Mouse (Mus musculus): ENCODE data around the gene Rnaseh2a. TPM values are rescaled to one million over a fixed set of nuclear protein-coding genes. Genes with fewer than 3 reads are reported as not detected.

Rnaseh2a gene
- polyA plus RNA-seq, 1 experiment from 2014 or later = 114 TPM

DNA sequence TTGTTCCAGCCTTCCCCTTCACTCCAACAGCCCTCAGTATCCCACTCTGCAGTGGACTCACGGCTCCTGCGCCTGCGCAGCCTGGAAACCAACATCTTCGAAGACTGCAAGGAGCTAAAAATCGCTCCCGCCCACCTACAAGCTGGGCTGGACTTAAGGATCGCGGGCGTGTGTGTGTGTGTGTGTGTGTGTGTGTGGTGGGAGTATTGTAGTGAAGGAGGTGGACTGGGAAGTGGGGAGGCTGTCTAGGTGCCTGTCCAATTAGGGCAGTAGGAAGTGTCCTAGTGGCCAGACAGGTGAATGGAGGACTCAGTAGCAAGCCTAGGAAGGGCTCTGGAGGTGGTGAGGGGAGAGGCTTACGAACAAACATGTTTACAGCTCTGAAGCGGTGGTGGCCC lies 24.3 kb downstream of the Rnaseh2a start:
- no peaks in the 10 kb centered on the region for H3K36me3 ChIP-seq (ENCODE audit: control insufficient read depth, insufficient read depth, low read length)
- no peaks in the 10 kb centered on the region for H3K9me3 ChIP-seq (ENCODE audit: control insufficient read depth, low read length)
- peaks cover 44% of the 10 kb centered on the region for H3K27me3 ChIP-seq (ENCODE audit: control insufficient read depth, insufficient read depth, low read depth, low read length)
- ATAC-seq (ENCODE audit: low read depth) = 0 out of 2 replicates have a peak, but pooled peaks have one; percentile 13
- H3K4me1 ChIP-seq (replicated peaks; ENCODE audit: control insufficient read depth, insufficient read depth, low read length) = peaks cover 10% of the 10 kb centered on the region; the same call in 1 of the 2 replicates
- H3K4me2 ChIP-seq (ENCODE audit: low read depth, low read length) = no peak overlapping the region
- H3K9ac ChIP-seq (ENCODE audit: low read length) = no peak overlapping the region
- WGBS = 4% methylated on average over 11 of the region's 11 CpGs
- no peak overlapping the region for H3K4me3 ChIP-seq (ENCODE audit: low read length)
- H3K27ac ChIP-seq (ENCODE audit: low read length) = no peak overlapping the region

- Histone ChIP-seq H3K27me3 (ENCODE audit: control insufficient read depth, insufficient read depth, low read depth, low read length) (peaks cover 44% of the 10 kb centered on the region), H3K9me3 (ENCODE audit: control insufficient read depth, low read length) (no peaks in the 10 kb centered on the region), H3K4me3 (ENCODE audit: low read length) (no peak overlapping the region), H3K36me3 (ENCODE audit: control insufficient read depth, insufficient read depth, low read length) (no peaks in the 10 kb centered on the region), H3K4me1 (replicated peaks; ENCODE audit: control insufficient read depth, insufficient read depth, low read length) (peaks cover 10% of the 10 kb centered on the region; the same call in 1 of the 2 replicates), H3K27ac (ENCODE audit: low read length) (no peak overlapping the region), H3K4me2 (ENCODE audit: low read depth, low read length) (no peak overlapping the region), H3K9ac (ENCODE audit: low read length) (no peak overlapping the region)
- ATAC-seq (ENCODE audit: low read depth) = 0 out of 2 replicates have a peak, but pooled peaks have one; percentile 41
- WGBS = 4% methylated on average over 26 of the region's 26 CpGs
Measured at GRCm38 (mm10) chr8:84944478-84945160, 24.9 kb downstream of the Rnaseh2a start.

GRCm38 (mm10) chr8:84943699-84944098 lies 25.9 kb downstream of the Rnaseh2a start:
- Histone ChIP-seq H3K9me3 (ENCODE audit: control insufficient read depth, low read length) (no peaks in the 10 kb centered on the region), H3K4me2 (ENCODE audit: low read depth, low read length) (no peak overlapping the region), H3K27me3 (ENCODE audit: control insufficient read depth, insufficient read depth, low read depth, low read length) (peaks cover 45% of the 10 kb centered on the region), H3K4me3 (ENCODE audit: low read length) (no peak overlapping the region), H3K27ac (ENCODE audit: low read length) (no peak overlapping the region), H3K36me3 (ENCODE audit: control insufficient read depth, insufficient read depth, low read length) (no peaks in the 10 kb centered on the region), H3K9ac (ENCODE audit: low read length) (no peak overlapping the region), H3K4me1 (replicated peaks; ENCODE audit: control insufficient read depth, insufficient read depth, low read length) (peaks cover 10% of the 10 kb centered on the region; the same call in 1 of the 2 replicates)
- WGBS = 13% methylated on average over 4 of the region's 4 CpGs
- no peak for ATAC-seq (ENCODE audit: low read depth)

GRCm38 (mm10) chr8:84937620-84938485 lies 31.7 kb downstream of the Rnaseh2a start:
- no peaks in the 10 kb centered on the region for H3K36me3 ChIP-seq (ENCODE audit: control insufficient read depth, insufficient read depth, low read length)
- peaks cover 52% of the 10 kb centered on the region for H3K27me3 ChIP-seq (ENCODE audit: control insufficient read depth, insufficient read depth, low read depth, low read length)
- H3K27ac ChIP-seq (ENCODE audit: low read length) = no peak overlapping the region
- 63% methylated on average over 13 of the region's 13 CpGs for WGBS
- no peak overlapping the region for H3K4me2 ChIP-seq (ENCODE audit: low read depth, low read length)
- no peaks in the 10 kb centered on the region for H3K9me3 ChIP-seq (ENCODE audit: control insufficient read depth, low read length)
- ATAC-seq (ENCODE audit: low read depth) = no peak
- H3K4me3 ChIP-seq (ENCODE audit: low read length) = peak overlapping the region; percentile 41; the same call in 1 of the 2 replicates
- H3K9ac ChIP-seq (ENCODE audit: low read length) = no peak overlapping the region
- H3K4me1 ChIP-seq (replicated peaks; ENCODE audit: control insufficient read depth, insufficient read depth, low read length) = peaks cover 4% of the 10 kb centered on the region

DNA sequence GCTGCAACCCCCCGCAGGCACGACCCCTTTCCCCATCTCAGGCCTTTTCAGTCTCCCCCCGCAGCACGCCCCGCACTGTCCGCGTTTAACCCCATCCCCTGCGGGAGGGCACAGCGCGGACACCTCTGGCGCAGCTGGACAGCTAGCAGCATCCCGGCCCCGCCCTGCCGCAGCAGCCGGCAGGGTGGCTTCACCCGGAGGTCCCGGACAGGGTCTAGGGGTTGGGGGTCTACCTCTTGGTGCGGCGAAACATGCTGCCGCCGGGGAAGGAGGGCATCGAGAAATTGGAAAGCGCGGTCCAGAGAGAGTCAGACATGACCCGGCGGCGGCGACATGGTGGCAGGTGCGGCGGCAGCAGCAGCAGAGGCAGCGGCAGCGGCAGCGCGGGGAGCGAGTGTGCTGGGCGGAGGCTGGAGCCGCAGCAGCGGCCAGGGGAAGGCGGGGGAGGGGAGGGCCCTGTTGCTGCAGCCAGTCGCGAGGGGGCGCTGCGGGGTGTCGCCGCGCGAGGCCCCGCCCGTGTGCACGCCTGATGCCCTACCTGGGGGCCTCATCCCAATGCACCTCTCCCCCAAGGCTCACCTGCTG lies 32.5 kb downstream of the Rnaseh2a start, which contains the start of gene Mast1:
Mast1 (minus strand) TSS at position 398 of the 585 bp plus-strand sequence.
- H3K4me3 ChIP-seq (ENCODE audit: low read length) = peak within 1 kb of the TSS; percentile 41
- peak; percentile 51; the same call in 1 of the 2 replicates for ATAC-seq (ENCODE audit: low read depth)
- no peaks in the 10 kb centered on the region for H3K9me3 ChIP-seq (ENCODE audit: control insufficient read depth, low read length)
- H3K27me3 ChIP-seq (ENCODE audit: control insufficient read depth, insufficient read depth, low read depth, low read length) = peaks cover 52% of the 10 kb centered on the region
- peak within 1 kb of the TSS; percentile 1; the same call in 1 of the 2 replicates for H3K9ac ChIP-seq (ENCODE audit: low read length)
- WGBS = under 1% methylated on average over 46 of the region's 50 CpGs
- peak within 1 kb of the TSS; percentile 66 for H3K4me2 ChIP-seq (ENCODE audit: low read depth, low read length)
- no peaks in the 10 kb centered on the region for H3K36me3 ChIP-seq (ENCODE audit: control insufficient read depth, insufficient read depth, low read length)
- peaks cover 4% of the 10 kb centered on the region for H3K4me1 ChIP-seq (replicated peaks; ENCODE audit: control insufficient read depth, insufficient read depth, low read length)
- H3K27ac ChIP-seq (ENCODE audit: low read length) = no peak within 1 kb of the TSS

DNA sequence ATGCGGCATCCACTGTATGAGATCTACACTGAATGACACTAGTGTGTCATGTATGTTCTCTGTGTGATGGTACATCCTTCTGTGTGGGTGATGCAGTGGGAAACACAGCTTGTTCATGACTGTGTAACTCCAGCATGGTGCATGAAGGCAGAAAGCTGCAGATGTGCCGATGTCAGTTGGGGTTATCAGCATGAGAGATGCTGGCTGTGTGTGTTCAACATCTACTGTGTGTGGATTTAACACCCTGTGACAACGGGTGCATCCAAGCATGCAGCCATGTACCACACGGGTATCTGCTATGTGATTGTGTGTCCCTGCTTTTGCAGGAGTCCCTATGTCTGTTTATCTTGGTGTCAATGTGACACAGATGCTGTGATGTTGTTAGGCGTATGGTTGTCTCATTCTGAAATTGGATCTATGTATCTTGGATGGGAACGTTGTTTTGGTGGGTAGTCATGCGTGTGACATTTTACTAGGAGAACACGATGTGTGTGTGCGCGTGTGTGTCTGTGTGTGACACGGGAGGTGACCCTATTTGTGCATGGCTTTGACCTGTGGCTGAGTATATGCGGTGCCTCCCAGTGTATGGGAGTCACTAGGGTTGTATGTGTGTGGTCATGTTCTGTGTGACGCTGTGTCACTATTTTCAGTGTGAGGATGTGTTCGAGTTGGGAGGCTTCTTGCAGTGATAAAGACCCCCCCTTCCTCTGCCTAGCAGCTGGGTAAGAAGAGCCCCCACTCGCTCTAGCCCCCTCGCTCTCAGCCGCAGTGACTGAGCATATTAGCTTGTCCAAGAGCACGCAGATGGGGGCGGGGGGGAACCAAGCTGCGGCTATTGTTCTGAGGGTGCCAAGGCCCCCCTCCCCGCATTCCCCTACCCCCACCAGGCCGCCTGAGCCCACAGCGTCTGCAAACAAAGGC lies 33.3 kb downstream of the Rnaseh2a start:
- ATAC-seq (ENCODE audit: low read depth) = no peak
- Histone ChIP-seq H3K27me3 (ENCODE audit: control insufficient read depth, insufficient read depth, low read depth, low read length) (peaks cover 53% of the 10 kb centered on the region), H3K4me1 (replicated peaks; ENCODE audit: control insufficient read depth, insufficient read depth, low read length) (peaks cover 4% of the 10 kb centered on the region), H3K36me3 (ENCODE audit: control insufficient read depth, insufficient read depth, low read length) (no peaks in the 10 kb centered on the region), H3K4me3 (ENCODE audit: low read length) (peak overlapping the region; percentile 41), H3K4me2 (ENCODE audit: low read depth, low read length) (peak overlapping the region; percentile 66), H3K9ac (ENCODE audit: low read length) (0 out of 2 replicates have a peak overlapping the region, but pooled peaks have one; percentile 1), H3K9me3 (ENCODE audit: control insufficient read depth, low read length) (no peaks in the 10 kb centered on the region), H3K27ac (ENCODE audit: low read length) (no peak overlapping the region)
- 20% methylated on average over 23 of the region's 23 CpGs for WGBS

GRCm38 (mm10) chr8:84935489-84935888 lies 34.1 kb downstream of the Rnaseh2a start:
- H3K4me2 ChIP-seq (ENCODE audit: low read depth, low read length) = no peak overlapping the region
- no peak overlapping the region for H3K27ac ChIP-seq (ENCODE audit: low read length)
- peak; percentile 28; the same call in 1 of the 2 replicates for ATAC-seq (ENCODE audit: low read depth)
- H3K9me3 ChIP-seq (ENCODE audit: control insufficient read depth, low read length) = no peaks in the 10 kb centered on the region
- H3K36me3 ChIP-seq (ENCODE audit: control insufficient read depth, insufficient read depth, low read length) = no peaks in the 10 kb centered on the region
- no peak overlapping the region for H3K9ac ChIP-seq (ENCODE audit: low read length)
- H3K4me3 ChIP-seq (ENCODE audit: low read length) = no peak overlapping the region
- peaks cover 4% of the 10 kb centered on the region for H3K4me1 ChIP-seq (replicated peaks; ENCODE audit: control insufficient read depth, insufficient read depth, low read length)
- peaks cover 59% of the 10 kb centered on the region for H3K27me3 ChIP-seq (ENCODE audit: control insufficient read depth, insufficient read depth, low read depth, low read length)
- 4% methylated on average over 14 of the region's 14 CpGs for WGBS

DNA sequence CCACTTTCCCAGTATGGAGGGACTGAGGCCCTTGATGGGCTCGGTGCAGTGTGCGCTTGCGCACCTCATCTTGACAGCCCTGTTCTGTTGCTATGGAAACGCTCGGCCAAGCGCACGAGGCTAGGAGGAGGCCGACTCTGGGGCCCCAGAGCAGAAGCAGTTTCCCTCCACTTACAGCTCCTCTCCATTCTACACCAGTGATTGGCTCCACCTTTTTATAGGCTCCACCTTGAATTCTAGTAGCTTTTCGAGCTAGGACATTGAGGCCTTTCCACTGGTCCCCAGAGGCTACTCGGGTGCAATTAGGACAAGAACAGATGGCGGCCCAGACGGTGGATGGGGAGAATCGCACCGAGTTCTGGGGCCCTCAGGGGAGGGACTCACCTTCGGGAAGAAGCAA lies 34.7 kb downstream of the Rnaseh2a start:
- under 1% methylated on average over 15 of the region's 15 CpGs for WGBS
- ATAC-seq (ENCODE audit: low read depth) = peak; percentile 49
- Histone ChIP-seq H3K9ac (ENCODE audit: low read length) (no peak overlapping the region), H3K4me3 (ENCODE audit: low read length) (no peak overlapping the region), H3K4me1 (replicated peaks; ENCODE audit: control insufficient read depth, insufficient read depth, low read length) (peaks cover 4% of the 10 kb centered on the region), H3K4me2 (ENCODE audit: low read depth, low read length) (no peak overlapping the region), H3K9me3 (ENCODE audit: control insufficient read depth, low read length) (no peaks in the 10 kb centered on the region), H3K36me3 (ENCODE audit: control insufficient read depth, insufficient read depth, low read length) (no peaks in the 10 kb centered on the region), H3K27ac (ENCODE audit: low read length) (no peak overlapping the region), H3K27me3 (ENCODE audit: control insufficient read depth, insufficient read depth, low read depth, low read length) (peaks cover 64% of the 10 kb centered on the region)

Measured in lung, embryonic 16.5 days (tissue).